Mouse (Mus musculus): Measurements from ENCODE around the gene Mcrip1. TPM values are rescaled to one million over a fixed set of nuclear protein-coding genes. Genes with fewer than 3 reads are reported as not detected.
A peak's percentile ranks its signal among the peaks of the same experiment; 100 is the strongest.

Gene Mcrip1
- total and polyA plus RNA-seq, 2 experiments from 2014 or later = 103 to 261 TPM

DNA sequence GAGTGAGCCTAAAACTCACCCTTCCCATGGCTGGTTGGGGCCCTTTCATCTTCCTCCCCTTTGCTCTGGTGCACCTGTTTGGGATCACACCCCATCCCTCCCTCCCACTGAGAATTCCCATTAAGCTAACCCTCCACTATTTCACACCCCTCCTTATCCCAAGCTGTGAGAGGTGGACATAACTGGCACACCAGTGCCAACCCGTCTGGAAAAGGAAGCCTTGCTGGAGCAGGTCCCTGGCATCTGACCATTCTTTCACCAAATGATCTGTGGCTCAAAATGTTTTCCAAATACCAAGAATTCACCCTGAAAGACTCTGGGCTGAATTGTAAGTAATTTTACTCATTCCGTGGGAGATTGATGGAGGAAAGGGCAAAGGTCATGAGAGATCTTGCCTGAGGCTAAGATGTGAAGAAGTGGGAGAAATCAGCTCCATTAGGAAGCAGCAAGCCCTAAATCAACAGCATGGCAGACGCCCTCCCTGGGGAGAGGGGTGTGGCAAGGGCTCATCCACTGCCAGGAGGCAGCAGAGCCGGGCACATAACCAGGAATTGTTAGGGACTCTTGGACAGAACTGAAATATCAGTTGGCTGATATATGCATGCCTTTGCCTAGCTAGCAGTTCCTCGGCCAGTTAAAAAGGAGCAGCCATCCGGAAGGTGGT is 36.6 kb downstream of the Mcrip1 start:
- Histone ChIP-seq H3K4me2 (ENCODE audit: low read depth) (no peak overlapping the region), H3K4me1 (ENCODE audit: insufficient read depth) (no peaks in the 10 kb centered on the region), H3K36me3 (ENCODE audit: insufficient read depth) (no peaks in the 10 kb centered on the region), H3K27ac (ENCODE audit: low read depth, low read length) (no peak overlapping the region), H3K27me3 (ENCODE audit: insufficient read depth, low read length) (no peaks in the 10 kb centered on the region), H3K4me3 (ENCODE audit: low read depth, low read length) (no peak overlapping the region), H3K9me3 (ENCODE audit: low read length) (no peaks in the 10 kb centered on the region), H3K9ac (no peak overlapping the region)
- ATAC-seq (no peak), DNase-seq (no peak)
- 46% methylated on average over 6 of the region's 6 CpGs for WGBS
- no peak for TF ChIP-seq CTCF (IDR thresholded peaks at IDR 0.05; ENCODE audit: low read depth)

DNA sequence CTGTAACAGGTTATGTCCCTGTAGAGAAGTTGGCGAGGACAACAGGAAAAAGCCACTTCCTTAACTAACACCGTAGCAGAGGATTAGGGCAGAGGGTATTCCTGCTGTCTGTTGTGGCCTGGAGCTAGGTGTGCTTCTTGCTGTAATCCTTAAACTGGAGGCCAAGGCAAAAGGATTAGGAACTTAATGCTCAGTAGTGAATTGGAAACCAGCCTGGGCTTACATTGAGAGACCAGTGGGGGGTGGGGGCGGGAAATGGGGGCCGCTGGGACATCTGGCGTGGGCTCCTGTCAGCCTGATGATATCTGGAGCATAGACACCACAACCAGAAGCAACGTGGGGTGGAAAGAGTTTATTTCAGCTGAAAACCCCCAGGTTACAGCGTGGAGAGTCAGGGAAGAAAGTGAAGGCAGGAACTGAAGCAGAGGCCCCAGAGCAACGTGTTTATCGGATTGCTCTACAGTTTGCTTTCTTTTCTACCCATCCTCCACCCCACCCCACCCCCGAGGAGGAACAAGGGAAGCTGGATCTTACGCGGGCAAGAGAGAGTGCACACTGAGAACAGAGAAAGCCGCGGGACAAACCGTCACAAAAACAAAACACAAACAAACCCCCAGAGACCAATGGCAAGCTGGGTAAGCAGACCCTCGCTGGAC is 39.0 kb downstream of the Mcrip1 start:
- WGBS = 5% methylated on average over 16 of the region's 16 CpGs
- no peaks in the 10 kb centered on the region for H3K4me1 ChIP-seq (ENCODE audit: insufficient read depth)
- no peak overlapping the region for H3K27ac ChIP-seq (ENCODE audit: low read depth, low read length)
- H3K4me3 ChIP-seq (ENCODE audit: low read depth, low read length) = no peak overlapping the region
- H3K27me3 ChIP-seq (ENCODE audit: insufficient read depth, low read length) = no peaks in the 10 kb centered on the region
- no peak for DNase-seq
- peak overlapping the region; percentile 17; the same call in 1 of the 2 replicates for H3K4me2 ChIP-seq (ENCODE audit: low read depth)
- ATAC-seq = no peak
- no peak for TF ChIP-seq CTCF (IDR thresholded peaks at IDR 0.05; ENCODE audit: low read depth)
- no peaks in the 10 kb centered on the region for H3K36me3 ChIP-seq (ENCODE audit: insufficient read depth)
- no peak overlapping the region for H3K9ac ChIP-seq
- no peaks in the 10 kb centered on the region for H3K9me3 ChIP-seq (ENCODE audit: low read length)

DNA sequence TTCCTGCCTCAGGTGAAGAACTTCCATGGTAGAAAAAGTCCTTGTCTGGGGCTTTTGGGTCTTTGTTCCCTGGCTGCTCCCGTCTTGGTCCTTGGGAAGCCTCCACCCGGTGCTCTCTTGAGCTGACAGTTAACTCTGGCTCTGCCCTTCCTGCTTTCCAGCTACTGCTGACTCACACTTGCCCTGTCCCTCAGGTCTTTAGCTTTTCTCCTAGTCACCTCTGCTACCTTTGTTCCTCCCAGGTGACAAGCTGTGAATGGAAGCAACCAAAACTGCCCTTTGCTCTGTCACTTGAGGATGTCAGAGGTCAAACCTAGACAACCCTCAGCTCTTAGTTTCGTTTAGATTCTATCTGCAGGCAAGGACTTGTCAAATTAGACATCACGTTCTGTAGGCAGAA is 39.6 kb downstream of the Mcrip1 start:
- no peaks in the 10 kb centered on the region for H3K36me3 ChIP-seq (ENCODE audit: insufficient read depth)
- TF ChIP-seq CTCF (IDR thresholded peaks at IDR 0.05; ENCODE audit: low read depth) = no peak
- ATAC-seq = no peak
- no peak overlapping the region for H3K4me2 ChIP-seq (ENCODE audit: low read depth)
- H3K9me3 ChIP-seq (ENCODE audit: low read length) = no peaks in the 10 kb centered on the region
- H3K27me3 ChIP-seq (ENCODE audit: insufficient read depth, low read length) = no peaks in the 10 kb centered on the region
- H3K4me1 ChIP-seq (ENCODE audit: insufficient read depth) = no peaks in the 10 kb centered on the region
- 31% methylated on average over 4 of the region's 4 CpGs for WGBS
- DNase-seq = no peak
- no peak overlapping the region for H3K4me3 ChIP-seq (ENCODE audit: low read depth, low read length)
- H3K27ac ChIP-seq (ENCODE audit: low read depth, low read length) = no peak overlapping the region
- H3K9ac ChIP-seq = no peak overlapping the region

DNA sequence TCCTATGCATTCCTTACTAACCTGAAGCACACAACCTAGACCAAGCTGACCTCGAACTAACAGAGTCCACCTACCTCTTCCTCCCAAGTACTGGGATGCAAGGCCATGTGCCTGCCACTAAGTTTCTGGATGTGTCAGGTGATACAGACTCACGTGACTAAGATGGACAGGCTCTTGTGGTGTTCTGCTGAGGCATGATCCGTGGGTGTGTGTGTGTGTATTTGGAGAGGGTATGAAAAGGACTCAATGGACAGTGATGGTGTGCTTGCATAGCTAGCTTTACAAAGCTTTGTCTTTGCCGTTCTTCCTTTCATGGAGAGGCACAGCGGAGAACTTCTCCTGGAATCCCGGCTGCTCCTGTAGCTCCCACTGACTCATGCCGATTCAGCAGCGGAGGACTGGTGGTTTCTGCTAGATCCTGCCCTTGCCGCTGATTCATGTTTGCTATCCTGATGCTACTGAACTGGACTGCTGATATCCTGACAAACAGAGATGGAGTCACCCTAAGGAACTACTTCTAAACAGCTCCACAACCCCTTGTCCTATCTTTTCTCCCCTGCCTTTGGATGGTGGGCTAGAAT is 41.1 kb downstream of the Mcrip1 start:
- H3K4me3 ChIP-seq (ENCODE audit: low read depth, low read length) = no peak overlapping the region
- no peaks in the 10 kb centered on the region for H3K27me3 ChIP-seq (ENCODE audit: insufficient read depth, low read length)
- no peak overlapping the region for H3K4me2 ChIP-seq (ENCODE audit: low read depth)
- no peak for DNase-seq
- H3K4me1 ChIP-seq (ENCODE audit: insufficient read depth) = no peaks in the 10 kb centered on the region
- no peak overlapping the region for H3K9ac ChIP-seq
- TF ChIP-seq CTCF (IDR thresholded peaks at IDR 0.05; ENCODE audit: low read depth) = no peak
- H3K36me3 ChIP-seq (ENCODE audit: insufficient read depth) = no peaks in the 10 kb centered on the region
- H3K27ac ChIP-seq (ENCODE audit: low read depth, low read length) = no peak overlapping the region
- H3K9me3 ChIP-seq (ENCODE audit: low read length) = no peaks in the 10 kb centered on the region
- no peak for ATAC-seq
- WGBS = 86% methylated on average over 9 of the region's 9 CpGs

DNA sequence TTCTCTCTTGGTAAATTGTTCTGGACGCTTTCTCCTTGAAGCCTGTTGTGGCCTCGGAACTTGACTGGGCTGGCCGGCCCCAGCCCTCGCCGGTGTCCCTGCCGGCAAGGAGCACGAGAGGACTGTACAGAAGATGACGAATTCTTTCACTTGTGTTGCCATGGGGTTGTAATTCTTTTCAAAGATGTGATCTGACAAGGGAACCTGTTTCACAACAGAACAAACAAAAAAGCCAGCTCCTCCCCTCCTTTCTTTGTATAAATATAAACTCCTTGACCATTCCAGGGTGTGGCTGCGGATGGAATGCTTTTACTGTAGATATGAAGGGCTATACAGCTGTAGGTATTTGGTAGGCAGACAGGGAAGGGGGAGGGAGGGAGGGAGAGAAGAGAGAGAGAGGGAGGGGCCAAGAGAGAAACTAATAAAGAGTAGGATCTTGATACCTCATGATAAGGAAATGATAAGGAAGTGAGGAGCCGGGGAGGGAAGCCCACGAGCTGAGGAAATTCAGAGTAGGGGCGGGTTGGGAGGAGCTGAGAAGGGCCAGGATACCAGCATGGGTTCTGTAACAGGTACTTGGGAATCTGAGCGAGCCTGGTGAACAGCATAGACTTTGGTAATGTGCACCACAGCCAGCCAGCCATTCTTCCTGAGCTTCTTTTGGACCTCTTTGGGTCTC is 41.8 kb downstream of the Mcrip1 start:
- ATAC-seq (no peak), DNase-seq (no peak)
- no peak overlapping the region for H3K4me3 ChIP-seq (ENCODE audit: low read depth, low read length)
- WGBS = 80% methylated on average over 13 of the region's 13 CpGs
- H3K4me2 ChIP-seq (ENCODE audit: low read depth) = no peak overlapping the region
- no peak for TF ChIP-seq CTCF (IDR thresholded peaks at IDR 0.05; ENCODE audit: low read depth)
- H3K36me3 ChIP-seq (ENCODE audit: insufficient read depth) = no peaks in the 10 kb centered on the region
- no peaks in the 10 kb centered on the region for H3K27me3 ChIP-seq (ENCODE audit: insufficient read depth, low read length)
- H3K9me3 ChIP-seq (ENCODE audit: low read length) = no peaks in the 10 kb centered on the region
- H3K9ac ChIP-seq = no peak overlapping the region
- H3K4me1 ChIP-seq (ENCODE audit: insufficient read depth) = no peaks in the 10 kb centered on the region
- H3K27ac ChIP-seq (ENCODE audit: low read depth, low read length) = no peak overlapping the region

DNA sequence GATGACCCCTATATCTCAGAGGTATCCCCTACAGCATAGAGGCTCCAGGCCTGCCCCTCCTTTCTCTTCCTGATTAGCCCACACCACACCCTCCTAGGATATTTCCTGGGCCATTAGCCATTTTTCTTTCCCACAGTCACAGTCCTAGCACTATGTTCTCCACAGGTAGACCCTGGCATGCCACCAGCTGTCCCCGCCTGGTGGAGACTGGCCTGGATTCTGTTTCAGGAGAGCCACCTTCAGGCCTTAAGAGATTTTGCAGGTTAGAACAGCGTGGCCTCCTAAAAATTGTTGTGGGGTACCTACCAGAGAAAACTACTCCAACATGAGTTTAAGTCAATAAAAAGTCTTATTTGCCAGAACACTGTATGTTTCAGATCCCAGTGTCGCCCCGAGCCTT is 42.6 kb downstream of the Mcrip1 start:
- ATAC-seq = no peak
- TF ChIP-seq CTCF (IDR thresholded peaks at IDR 0.05; ENCODE audit: low read depth) = peak; percentile 37
- Histone ChIP-seq H3K27me3 (ENCODE audit: insufficient read depth, low read length) (no peaks in the 10 kb centered on the region), H3K27ac (ENCODE audit: low read depth, low read length) (no peak overlapping the region), H3K9ac (no peak overlapping the region), H3K4me3 (ENCODE audit: low read depth, low read length) (no peak overlapping the region), H3K9me3 (ENCODE audit: low read length) (no peaks in the 10 kb centered on the region), H3K4me1 (ENCODE audit: insufficient read depth) (no peaks in the 10 kb centered on the region), H3K36me3 (ENCODE audit: insufficient read depth) (no peaks in the 10 kb centered on the region), H3K4me2 (ENCODE audit: low read depth) (no peak overlapping the region)
- DNase-seq = no peak
- 60% methylated on average over 4 of the region's 4 CpGs for WGBS

DNA sequence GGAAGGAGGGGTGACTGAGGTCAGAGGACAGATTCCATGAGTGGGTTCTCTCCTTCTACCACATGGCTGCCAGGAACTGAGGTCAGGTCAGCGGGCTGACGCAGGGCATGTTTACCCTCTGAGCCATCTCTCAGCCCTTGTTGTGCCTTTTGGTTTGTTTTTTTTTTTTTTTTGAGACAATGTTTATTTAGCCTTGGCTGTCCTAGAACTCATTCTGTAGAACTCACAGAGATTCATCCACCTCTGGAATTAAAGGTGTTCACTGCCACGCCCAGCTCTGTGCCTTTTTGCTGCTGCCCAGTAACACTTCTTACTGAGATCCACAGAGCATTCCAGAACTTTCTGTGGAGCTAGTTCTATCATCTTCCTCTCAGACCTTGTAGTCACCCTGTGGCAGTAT is 43.9 kb downstream of the Mcrip1 start:
- Histone ChIP-seq H3K4me2 (ENCODE audit: low read depth) (no peak overlapping the region), H3K4me3 (ENCODE audit: low read depth, low read length) (no peak overlapping the region), H3K4me1 (ENCODE audit: insufficient read depth) (no peaks in the 10 kb centered on the region), H3K27me3 (ENCODE audit: insufficient read depth, low read length) (no peaks in the 10 kb centered on the region), H3K9ac (no peak overlapping the region), H3K36me3 (ENCODE audit: insufficient read depth) (no peaks in the 10 kb centered on the region), H3K27ac (ENCODE audit: low read depth, low read length) (no peak overlapping the region), H3K9me3 (ENCODE audit: low read length) (no peaks in the 10 kb centered on the region)
- DNase-seq = no peak
- 91% methylated on average over 3 of the region's 3 CpGs for WGBS
- no peak for ATAC-seq
- TF ChIP-seq CTCF (IDR thresholded peaks at IDR 0.05; ENCODE audit: low read depth) = no peak

All from forebrain, postnatal 0 days (tissue).